Mouse (Mus musculus) CH12.LX (cell line): ENCODE results near the gene Tbx1. TPM values are rescaled to one million over a fixed set of nuclear protein-coding genes. Genes with fewer than 3 reads are reported as not detected.

Source experiments
- DNase-seq: peaks from one replicate; pipeline ENCODE4 v3.0.0-alpha.2; 2013; ENCODE audit errors: extremely low read depth
- H3K27ac ChIP-seq: 2 replicates; pipeline ENCODE4 v1.5.1; 2012; ENCODE audit warnings: low read depth, mild to moderate bottlenecking, control low read depth, moderate library complexity; ENCODE audit not compliant: insufficient read depth
- H3K27me3 ChIP-seq: replicated peaks from 2 replicates; pipeline ENCODE3; 2012; ENCODE audit warnings: inconsistent platforms
- H3K36me3 ChIP-seq, 2 experiments: replicated peaks in 1 of 2; 2 replicates each; pipeline versions ENCODE3 to v1.6.1; 2012; ENCODE audit warnings: inconsistent platforms in 1 of 2, low read length in 1 of 2, mild to moderate bottlenecking in 1 of 2, mixed read lengths in 1 of 2, moderate library complexity in 1 of 2; ENCODE audit not compliant: control insufficient read depth in 1 of 2, insufficient read depth in 1 of 2
- H3K4me1 ChIP-seq, 2 experiments: 2 replicates each; pipeline ENCODE4 v1.6.1; 2012; ENCODE audit warnings: inconsistent platforms in 1 of 2, moderate library complexity in 1 of 2; ENCODE audit not compliant: insufficient read depth in 2 of 2, control insufficient read depth in 1 of 2
- H3K4me2 ChIP-seq: 2 replicates; pipeline ENCODE4 v1.6.1; 2012; ENCODE audit warnings: low read depth, mild to moderate bottlenecking, control low read depth; ENCODE audit not compliant: poor library complexity, insufficient read depth, severe bottlenecking
- H3K4me3 ChIP-seq, 3 experiments: fragments of 150-350 bp in 1 of 3; sonication (generic) in 1 of 3; replicated peaks in 1 of 3; 2 replicates each; pipeline versions ENCODE3 to v1.5.1; 2011 to 2012; ENCODE audit warnings: low read depth in 2 of 3, low read length in 2 of 3, mild to moderate bottlenecking in 2 of 3, moderate library complexity in 2 of 3, control low read depth in 1 of 3, improper control_type of control experiment in 1 of 3, inconsistent platforms in 1 of 3, mixed read lengths in 1 of 3; ENCODE audit not compliant: poor library complexity in 1 of 3
- H3K79me2 ChIP-seq: replicated peaks from 2 replicates; pipeline ENCODE4 v1.6.1; 2012; ENCODE audit warnings: mild to moderate bottlenecking, moderate library complexity; ENCODE audit not compliant: control insufficient read depth, poor library complexity, insufficient read depth, severe bottlenecking; ENCODE audit errors: extremely low read depth
- H3K9ac ChIP-seq: 2 replicates; pipeline ENCODE4 v1.6.1; 2012; ENCODE audit warnings: low read depth, mild to moderate bottlenecking, control low read depth, moderate library complexity; ENCODE audit not compliant: insufficient read depth
- H3K9me3 ChIP-seq: replicated peaks from 2 replicates; pipeline ENCODE3; 2012; ENCODE audit warnings: low read length, inconsistent platforms, mixed read lengths
- E2F4 ChIP-seq: IDR thresholded peaks from 2 replicates; pipeline ENCODE4 v1.6.1; 2011; ENCODE audit warnings: low read depth, low read length, improper control_type of control experiment; ENCODE audit not compliant: insufficient replicate concordance
- EP300 ChIP-seq: IDR thresholded peaks from 2 replicates; pipeline ENCODE4 v1.6.1; 2011; ENCODE audit warnings: low read length, improper control_type of control experiment
- GABPA ChIP-seq: IDR thresholded peaks from 2 replicates; pipeline ENCODE4 v1.6.1; 2012; ENCODE audit warnings: low read depth, low read length, improper control_type of control experiment, inconsistent platforms; ENCODE audit not compliant: insufficient replicate concordance
- HCFC1 ChIP-seq: IDR thresholded peaks from 2 replicates; pipeline ENCODE4 v1.6.1; 2012; ENCODE audit warnings: low read depth, mild to moderate bottlenecking, inconsistent platforms, low read length, improper control_type of control experiment
- IRF4 ChIP-seq: IDR thresholded peaks from 2 replicates; pipeline ENCODE4 v1.6.1; 2014; ENCODE audit warnings: low read depth, mild to moderate bottlenecking, inconsistent platforms, low read length, improper control_type of control experiment
- JUN ChIP-seq: IDR thresholded peaks from 2 replicates; pipeline ENCODE4 v1.6.1; 2011; ENCODE audit warnings: low read depth, mild to moderate bottlenecking, low read length, improper control_type of control experiment, moderate library complexity; ENCODE audit not compliant: insufficient read depth
- JUND ChIP-seq: conservative IDR thresholded peaks from 2 replicates; pipeline ENCODE4 v1.6.1; 2011; ENCODE audit warnings: low read depth, low read length, improper control_type of control experiment
- KAT2A ChIP-seq: IDR thresholded peaks from 2 replicates; pipeline ENCODE4 v1.6.1; 2012; ENCODE audit warnings: low read length, improper control_type of control experiment, inconsistent platforms; ENCODE audit not compliant: insufficient replicate concordance
- MAFK ChIP-seq: IDR thresholded peaks from 2 replicates; pipeline ENCODE4 v1.6.1; 2011; ENCODE audit warnings: low read length, improper control_type of control experiment; ENCODE audit not compliant: insufficient replicate concordance
- MAZ ChIP-seq: IDR thresholded peaks from 2 replicates; pipeline ENCODE4 v1.6.1; 2012; ENCODE audit warnings: low read depth, mild to moderate bottlenecking, inconsistent platforms, low read length, improper control_type of control experiment, moderate library complexity
- MXI1 ChIP-seq: IDR thresholded peaks from 2 replicates; pipeline ENCODE4 v1.6.1; 2011; ENCODE audit warnings: mild to moderate bottlenecking, low read depth, low read length, improper control_type of control experiment
- MYC ChIP-seq: IDR thresholded peaks from 2 replicates; pipeline ENCODE4 v1.6.1; 2011; ENCODE audit warnings: low read depth, mild to moderate bottlenecking, improper control_type of control experiment, low read length
- PAX5 ChIP-seq: IDR thresholded peaks from 2 replicates; pipeline ENCODE4 v1.6.1; 2012; ENCODE audit warnings: low read length, inconsistent platforms, mixed read lengths
- POLR2A ChIP-seq: IDR thresholded peaks from 2 replicates; pipeline ENCODE4 v1.6.1; 2011; ENCODE audit warnings: low read depth, mild to moderate bottlenecking, improper control_type of control experiment, low read length
- RAD21 ChIP-seq: IDR thresholded peaks from 2 replicates; pipeline ENCODE4 v1.6.1; 2011; ENCODE audit warnings: low read depth, mild to moderate bottlenecking, low read length, improper control_type of control experiment, moderate library complexity
- SIN3A ChIP-seq: IDR thresholded peaks from 2 replicates; pipeline ENCODE4 v1.6.1; 2012; ENCODE audit warnings: low read length, improper control_type of control experiment, inconsistent platforms
- TBP ChIP-seq: conservative IDR thresholded peaks from 2 replicates; pipeline ENCODE4 v1.6.1; 2011; ENCODE audit warnings: low read depth, low read length, improper control_type of control experiment
- TCF12 ChIP-seq: IDR thresholded peaks from 2 replicates; pipeline ENCODE4 v1.6.1; 2014; ENCODE audit warnings: low read depth, mild to moderate bottlenecking, inconsistent platforms, low read length, improper control_type of control experiment
- USF1 ChIP-seq: IDR thresholded peaks from 2 replicates; pipeline ENCODE4 v1.6.1; 2014; ENCODE audit warnings: low read depth, mild to moderate bottlenecking, inconsistent platforms, low read length, improper control_type of control experiment
- USF2 ChIP-seq: conservative IDR thresholded peaks from 2 replicates; pipeline ENCODE4 v1.6.1; 2011; ENCODE audit warnings: low read depth, low read length, improper control_type of control experiment
- ZC3H11A ChIP-seq: IDR thresholded peaks from 2 replicates; pipeline ENCODE4 v1.6.1; 2012; ENCODE audit warnings: low read depth, mild to moderate bottlenecking, inconsistent platforms, low read length, improper control_type of control experiment
- ZMIZ1 ChIP-seq: IDR thresholded peaks from 2 replicates; pipeline ENCODE4 v1.6.1; 2012; ENCODE audit warnings: low read depth, mild to moderate bottlenecking, inconsistent platforms, low read length, improper control_type of control experiment
- ZNF384 ChIP-seq: IDR thresholded peaks from 2 replicates; pipeline ENCODE4 v1.6.1; 2012; ENCODE audit warnings: low read depth, low read length, improper control_type of control experiment, inconsistent platforms
- dilution Hi-C: fragments of 300-500 bp; cut with MboI; formaldehyde crosslinking; loops from 2 replicates; pipeline ENCODE4 v1.14.3; 2020; ENCODE audit warnings: low sequenced_read_pairs; ENCODE audit not compliant: extremely low pct_unique_long_range_greater_than_20kb, extremely low pct_ligation_motif_present
- in situ Hi-C: fragments of 300-500 bp; cut with MboI; formaldehyde crosslinking; loops from 3 replicates; pipeline ENCODE4 v1.14.3; 2019; ENCODE audit warnings: low sequenced_read_pairs, low pct_ligation_motif_present, low pct_unique_long_range_greater_than_20kb, mixed read lengths
- polyA plus RNA-seq: library from polyadenylated mRNA; unstranded; fragments of >175 nt; gene quantifications from 2 replicates; pipeline ENCODE4 v1.2.1, GENCODE M21; 2012; ENCODE audit warnings: low read depth; ENCODE audit not compliant: insufficient read length
- total RNA-seq, 2 experiments: library from RNA; depleted of rRNA; stranded (reverse); fragments of 300-350 nt in 1 of 2; fragments of >200 nt in 1 of 2; gene quantifications; 2 replicates each; pipeline ENCODE4 v1.2.3; 2012 to 2014

Tbx1 gene
- total and polyA plus RNA-seq, 3 experiments: 0.04 TPM; not detected in 2

- Histone ChIP-seq H3K4me2 (no peak overlapping the region), H3K36me3 (no peaks in the 10 kb centered on the region), H3K27me3 (peaks cover 27% of the 10 kb centered on the region), H3K27ac (no peak overlapping the region), H3K4me3 (no peak overlapping the region), H3K9me3 (peaks cover 49% of the 10 kb centered on the region), H3K9ac (no peak overlapping the region), H3K4me1 (peaks cover 4 to 7% of the 10 kb centered on the region in 2 experiments; a peak in 2 of 4 replicates), H3K79me2 (no peaks in the 10 kb centered on the region)
- no peak for DNase-seq
- in situ Hi-C loops: no loop called here
- dilution Hi-C loops: no loop called here
- TF ChIP-seq TCF12 (no peak), USF2 (no peak), RAD21 (no peak), SIN3A (no peak), ZNF384 (no peak)
Measured at GRCm38 (mm10) chr16:18586906-18587546, 3.4 kb downstream of the Tbx1 start.

GRCm38 (mm10) chr16:18586076-18586905 lies 4.2 kb downstream of the Tbx1 start:
- Histone ChIP-seq H3K4me1 (peaks cover 4 to 7% of the 10 kb centered on the region in 2 experiments; a peak in 2 of 4 replicates), H3K9ac (no peak overlapping the region), H3K27me3 (peaks cover 20% of the 10 kb centered on the region), H3K4me3 (peak overlapping the region in 1 of 3 experiments; percentile 2), H3K27ac (no peak overlapping the region), H3K36me3 (no peaks in the 10 kb centered on the region), H3K4me2 (no peak overlapping the region), H3K9me3 (peaks cover 56% of the 10 kb centered on the region), H3K79me2 (no peaks in the 10 kb centered on the region)
- in situ Hi-C loops: no loop called here
- dilution Hi-C loops: no loop called here
- no peak for DNase-seq
- TF ChIP-seq EP300 (no peak), POLR2A (no peak), PAX5 (no peak), HCFC1 (no peak), JUND (no peak), RAD21 (no peak)

GRCm38 (mm10) chr16:18585676-18586075 lies 4.8 kb downstream of the Tbx1 start:
- dilution Hi-C loops (no loop called here), in situ Hi-C loops (no loop called here)
- Histone ChIP-seq H3K79me2 (no peaks in the 10 kb centered on the region), H3K4me1 (peaks cover 4 to 7% of the 10 kb centered on the region in 2 experiments; a peak in 2 of 4 replicates), H3K9me3 (peaks cover 59% of the 10 kb centered on the region), H3K36me3 (no peaks in the 10 kb centered on the region), H3K9ac (no peak overlapping the region), H3K27ac (no peak overlapping the region), H3K4me3 (no peak overlapping the region), H3K27me3 (peaks cover 15% of the 10 kb centered on the region), H3K4me2 (no peak overlapping the region)
- DNase-seq: no peak
- TF ChIP-seq JUND (no peak), MXI1 (no peak), ZMIZ1 (no peak), E2F4 (no peak), USF1 (no peak), TBP (no peak), SIN3A (no peak), USF2 (no peak), KAT2A (no peak), HCFC1 (no peak), ZC3H11A (no peak), EP300 (no peak), MAZ (no peak), MAFK (no peak), JUN (no peak), IRF4 (no peak), GABPA (no peak), MYC (no peak)
